Mouse (Mus musculus): Measurements from ENCODE around the gene Cdc42bpb. TPM values are rescaled to one million over a fixed set of nuclear protein-coding genes. Genes with fewer than 3 reads are reported as not detected.
A peak's percentile ranks its signal among the peaks of the same experiment; 100 is the strongest.

Gene Cdc42bpb
- total and polyA plus RNA-seq, 3 experiments: 16.7 to 29.7 (median 25.4) TPM

- Histone ChIP-seq H3K4me2 (ENCODE audit: insufficient read depth, low read depth, poor library complexity, severe bottlenecking) (peak overlapping the region; percentile 25; the same call in 1 of the 2 replicates), H3K27me3 (replicated peaks) (peaks cover 68% of the 10 kb centered on the region), H3K4me1 (ENCODE audit: control insufficient read depth in 1 of 2, insufficient read depth in 2 of 2) (peaks cover 7 to 35% of the 10 kb centered on the region in 2 experiments), H3K4me3 (replicated peaks in 1 of 3; ENCODE audit: low read depth in 2 of 3, low read length in 2 of 3, poor library complexity in 1 of 3) (no peak overlapping the region), H3K36me3 (replicated peaks in 1 of 2; ENCODE audit: control insufficient read depth in 1 of 2, insufficient read depth in 1 of 2, low read length in 1 of 2) (no peaks in the 10 kb centered on the region), H3K79me2 (replicated peaks; ENCODE audit: control insufficient read depth, extremely low read depth, insufficient read depth, poor library complexity, severe bottlenecking) (no peaks in the 10 kb centered on the region), H3K9ac (ENCODE audit: insufficient read depth, low read depth) (no peak overlapping the region), H3K9me3 (replicated peaks; ENCODE audit: low read length) (peaks cover 16% of the 10 kb centered on the region), H3K27ac (ENCODE audit: insufficient read depth, low read depth) (no peak overlapping the region)
- TF ChIP-seq KAT2A (IDR thresholded peaks at IDR 0.05; ENCODE audit: insufficient replicate concordance, low read length) (no peak), CHD2 (IDR thresholded peaks at IDR 0.05; ENCODE audit: low read length) (no peak), MAFK (IDR thresholded peaks at IDR 0.05; ENCODE audit: insufficient replicate concordance, low read length) (no peak), E2F4 (IDR thresholded peaks at IDR 0.05; ENCODE audit: insufficient replicate concordance, low read depth, low read length) (no peak), USF2 (conservative IDR thresholded peaks at IDR 0.05; ENCODE audit: low read depth, low read length) (no peak), EP300 (IDR thresholded peaks at IDR 0.05; ENCODE audit: low read length) (no peak), MXI1 (IDR thresholded peaks at IDR 0.05; ENCODE audit: low read depth, low read length) (no peak), MAZ (IDR thresholded peaks at IDR 0.05; ENCODE audit: low read depth, low read length) (no peak), CTCF (conservative IDR thresholded peaks at IDR 0.05 in 1 of 2, IDR thresholded peaks at IDR 0.05 in 1 of 2; ENCODE audit: low read depth in 2 of 2, low read length in 2 of 2) (peak; percentile 59 to 99), SIN3A (IDR thresholded peaks at IDR 0.05; ENCODE audit: low read length) (no peak), NELFE (IDR thresholded peaks at IDR 0.05; ENCODE audit: low read depth, low read length) (no peak; the same call in 1 of the 2 replicates), HCFC1 (IDR thresholded peaks at IDR 0.05; ENCODE audit: low read depth, low read length) (no peak), USF1 (IDR thresholded peaks at IDR 0.05; ENCODE audit: low read depth, low read length) (no peak), NRF1 (IDR thresholded peaks at IDR 0.05; ENCODE audit: low read depth, low read length) (peak; percentile 56), CHD1 (IDR thresholded peaks at IDR 0.05; ENCODE audit: low read depth, low read length) (no peak), TBP (conservative IDR thresholded peaks at IDR 0.05; ENCODE audit: low read depth, low read length) (no peak), ETS1 (conservative IDR thresholded peaks at IDR 0.05; ENCODE audit: low read depth, low read length) (no peak), UBTF (IDR thresholded peaks at IDR 0.05; ENCODE audit: low read depth, low read length) (no peak), RCOR1 (conservative IDR thresholded peaks at IDR 0.05; ENCODE audit: low read depth, low read length) (no peak), ZKSCAN1 (IDR thresholded peaks at IDR 0.05; ENCODE audit: borderline replicate concordance, low read depth, low read length) (no peak), GABPA (IDR thresholded peaks at IDR 0.05; ENCODE audit: insufficient replicate concordance, low read depth, low read length) (no peak), PAX5 (IDR thresholded peaks at IDR 0.05; ENCODE audit: low read length) (no peak), SMC3 (IDR thresholded peaks at IDR 0.05; ENCODE audit: low read depth, low read length) (peak; percentile 98), ZC3H11A (IDR thresholded peaks at IDR 0.05; ENCODE audit: low read depth, low read length) (peak; percentile 86), ZMIZ1 (IDR thresholded peaks at IDR 0.05; ENCODE audit: low read depth, low read length) (no peak), ZNF384 (IDR thresholded peaks at IDR 0.05; ENCODE audit: low read depth, low read length) (no peak), JUN (IDR thresholded peaks at IDR 0.05; ENCODE audit: insufficient read depth, low read depth, low read length) (no peak), BHLHE40 (IDR thresholded peaks at IDR 0.05; ENCODE audit: low read depth, low read length) (no peak), RAD21 (IDR thresholded peaks at IDR 0.05; ENCODE audit: low read depth, low read length) (peak; percentile 96), TCF12 (IDR thresholded peaks at IDR 0.05; ENCODE audit: low read depth, low read length) (no peak), MAX (IDR thresholded peaks at IDR 0.05; ENCODE audit: low read length) (no peak), POLR2AphosphoS2 (IDR thresholded peaks at IDR 0.05; ENCODE audit: low read depth, low read length) (no peak), POLR2A (IDR thresholded peaks at IDR 0.05; ENCODE audit: low read depth, low read length) (no peak), IRF4 (IDR thresholded peaks at IDR 0.05; ENCODE audit: low read depth, low read length) (0 out of 2 replicates have a peak, but pooled peaks have one; percentile 23), ELF1 (IDR thresholded peaks at IDR 0.05; ENCODE audit: low read depth, low read length) (no peak; the same call in 1 of the 2 replicates), MYC (IDR thresholded peaks at IDR 0.05; ENCODE audit: low read depth, low read length) (no peak), JUND (conservative IDR thresholded peaks at IDR 0.05; ENCODE audit: low read depth, low read length) (no peak), MEF2A (IDR thresholded peaks at IDR 0.05; ENCODE audit: borderline replicate concordance, low read depth, low read length) (no peak)
- dilution Hi-C loops (cut with MboI; ENCODE audit: extremely low pct_ligation_motif_present, extremely low pct_unique_long_range_greater_than_20kb, low sequenced_read_pairs) (no loop called here), in situ Hi-C loops (cut with MboI; ENCODE audit: low pct_ligation_motif_present, low pct_unique_long_range_greater_than_20kb, low sequenced_read_pairs) (loop anchor here (5.0 kb wide), 1 partner anchor 36 kb away; no protein-coding TSS in a partner anchor)
- peak; percentile 76 for DNase-seq (ENCODE audit: extremely low read depth)
These were observed 48.4 kb upstream of the Cdc42bpb start for GRCm38 (mm10) chr12:111425789-111426460.
